Mouse (Mus musculus) lung, embryonic 14.5 days (tissue): ENCODE measurements around the gene Snd1. TPM values are rescaled to one million over a fixed set of nuclear protein-coding genes. Genes with fewer than 3 reads are reported as not detected.

Experiments used
- ATAC-seq: fragments of 200-750 bp; cut with Nextera tagmentation; 2 replicates; pipeline ENCODE4 v1.8.0; 2017; ENCODE audit warnings: mild to moderate bottlenecking, moderate TSS enrichment, moderate library complexity; ENCODE audit not compliant: insufficient read depth
- DNase-seq: peaks from one replicate; pipeline ENCODE4 v3.0.0-alpha.2; 2015
- H3K27ac ChIP-seq: fragments of 300-500 bp; sonication (generic); 2 replicates; pipeline ENCODE4 v1.5.1; 2014; ENCODE audit warnings: low read depth, mild to moderate bottlenecking, moderate library complexity
- H3K27me3 ChIP-seq: fragments of 300-500 bp; sonication (generic); 2 replicates; pipeline ENCODE4 v1.6.1; 2014; ENCODE audit warnings: low read length, control low read depth; ENCODE audit not compliant: insufficient read depth
- H3K36me3 ChIP-seq: fragments of 300-500 bp; sonication (generic); 2 replicates; pipeline ENCODE4 v1.6.1; 2014; ENCODE audit warnings: control low read depth; ENCODE audit not compliant: insufficient read depth
- H3K4me1 ChIP-seq: fragments of 300-500 bp; sonication (generic); 2 replicates; pipeline ENCODE4 v1.6.1; 2014; ENCODE audit warnings: antibody characterized with exemption, control low read depth; ENCODE audit not compliant: insufficient read depth
- H3K4me2 ChIP-seq: fragments of 300-500 bp; sonication (generic); 2 replicates; pipeline ENCODE4 v1.6.1; 2014; ENCODE audit warnings: mild to moderate bottlenecking
- H3K4me3 ChIP-seq: fragments of 300-500 bp; sonication (generic); 2 replicates; pipeline ENCODE4 v1.5.1; 2014; ENCODE audit warnings: low read depth, low read length
- H3K9ac ChIP-seq: fragments of 300-500 bp; sonication (generic); 2 replicates; pipeline ENCODE4 v1.6.1; 2014
- H3K9me3 ChIP-seq: fragments of 300-500 bp; sonication (generic); 2 replicates; pipeline ENCODE4 v1.6.1; 2016; ENCODE audit warnings: low read depth, low read length, control low read depth
- CTCF ChIP-seq: IDR thresholded peaks from 2 replicates; pipeline ENCODE4 v1.5.1; 2016; ENCODE audit warnings: antibody characterized with exemption, low read depth
- WGBS: fragments of 180-500 bp; shearing (Covaris S2); extraction: QIAGEN DNeasy Blood & Tissue Kit; methylation state at CpG from one replicate; pipeline ENCODE4 v1.1.7; 2014; 5-methylcytosine and 5-hydroxymethylcytosine counted together
- polyA plus RNA-seq: library from polyadenylated mRNA; unstranded; fragments of >200 nt; fragmentation: Nextera tagmentation; extraction: Ambion mirVana; gene quantifications from 2 replicates; pipeline ENCODE4 v1.2.1, GENCODE M21; 2014

Gene Snd1
- polyA plus RNA-seq, 1 experiment from 2014 or later, result 145 TPM

GRCm38 (mm10) chr6:28502576-28502975 lies 27.6 kb downstream of the Snd1 start:
- Histone ChIP-seq H3K27me3 (no peaks in the 10 kb centered on the region), H3K4me1 (no peaks in the 10 kb centered on the region), H3K4me3 (no peak overlapping the region), H3K9ac (no peak overlapping the region), H3K36me3 (peaks cover 4% of the 10 kb centered on the region; the same call in 1 of the 2 replicates), H3K27ac (no peak overlapping the region), H3K9me3 (no peaks in the 10 kb centered on the region), H3K4me2 (no peak overlapping the region)
- TF ChIP-seq CTCF, result no peak
- 87% methylated on average over 7 of the region's 7 CpGs for WGBS
- ATAC-seq, result no peak
- no peak for DNase-seq

- no peak for TF ChIP-seq CTCF
- WGBS, result 92% methylated on average over 4 of the region's 4 CpGs
- DNase-seq (no peak), ATAC-seq (no peak)
- Histone ChIP-seq H3K4me3 (no peak overlapping the region), H3K27ac (no peak overlapping the region), H3K36me3 (peaks cover 4% of the 10 kb centered on the region; the same call in 1 of the 2 replicates), H3K4me2 (no peak overlapping the region), H3K9ac (no peak overlapping the region), H3K9me3 (no peaks in the 10 kb centered on the region), H3K27me3 (no peaks in the 10 kb centered on the region), H3K4me1 (no peaks in the 10 kb centered on the region)
Observed at GRCm38 (mm10) chr6:28503148-28503547, 28.2 kb downstream of the Snd1 start.

DNA sequence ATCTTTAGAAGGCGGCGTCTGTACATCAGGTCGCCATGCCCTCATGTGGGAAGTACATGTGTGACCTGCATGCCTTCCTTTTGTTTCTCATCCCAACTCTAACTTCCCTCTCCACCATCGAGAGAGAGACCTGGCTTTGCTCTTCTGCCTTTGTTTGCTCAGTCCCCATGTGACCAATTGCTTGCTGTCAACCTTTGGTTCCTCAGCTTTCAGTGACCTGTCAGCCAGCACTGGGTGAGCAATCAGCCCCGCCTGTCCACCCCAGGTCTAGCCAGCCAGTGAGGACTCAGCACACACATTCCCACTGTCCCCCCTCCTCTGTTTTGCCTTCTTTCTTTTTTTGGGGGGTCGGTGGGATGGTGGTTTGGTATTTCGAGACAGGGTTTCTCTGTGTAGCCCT lies 29.7 kb downstream of the Snd1 start:
- no peak for ATAC-seq
- Histone ChIP-seq H3K4me2 (no peak overlapping the region), H3K4me3 (no peak overlapping the region), H3K36me3 (no peaks in the 10 kb centered on the region; the same call in 1 of the 2 replicates), H3K4me1 (no peaks in the 10 kb centered on the region), H3K27ac (no peak overlapping the region), H3K27me3 (no peaks in the 10 kb centered on the region), H3K9ac (no peak overlapping the region), H3K9me3 (no peaks in the 10 kb centered on the region)
- no peak for DNase-seq
- 84% methylated on average over 7 of the region's 7 CpGs for WGBS
- no peak for TF ChIP-seq CTCF

DNA sequence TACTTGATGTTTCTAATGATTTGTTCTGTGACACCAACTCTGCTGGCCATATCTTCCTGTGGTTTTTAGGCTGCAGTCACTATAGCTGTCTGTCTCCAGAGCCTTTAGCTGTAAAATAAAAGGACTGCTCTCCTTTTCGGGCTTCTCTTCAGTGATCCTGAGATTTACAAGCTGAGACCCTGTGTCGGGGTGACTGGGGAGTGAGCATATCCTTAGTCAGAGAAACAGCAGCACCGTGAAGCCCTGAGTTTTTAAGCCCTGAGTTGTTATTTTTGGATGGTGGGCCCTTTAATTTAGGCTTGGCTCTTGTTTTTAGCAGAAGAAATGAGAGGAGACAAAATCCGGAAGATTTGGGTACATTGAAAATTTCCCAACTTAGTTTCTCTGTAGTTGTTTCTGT lies 32.8 kb downstream of the Snd1 start:
- Histone ChIP-seq H3K27ac (no peak overlapping the region), H3K9me3 (no peaks in the 10 kb centered on the region), H3K27me3 (no peaks in the 10 kb centered on the region), H3K4me2 (no peak overlapping the region), H3K4me3 (no peak overlapping the region), H3K36me3 (no peaks in the 10 kb centered on the region; the same call in 1 of the 2 replicates), H3K9ac (no peak overlapping the region), H3K4me1 (no peaks in the 10 kb centered on the region)
- no peak for ATAC-seq
- TF ChIP-seq CTCF, result no peak
- WGBS, result 84% methylated on average over 4 of the region's 4 CpGs
- no peak for DNase-seq

- no peak overlapping the region for H3K9ac ChIP-seq
- H3K4me2 ChIP-seq, result no peak overlapping the region
- H3K27ac ChIP-seq, result no peak overlapping the region
- H3K4me3 ChIP-seq, result no peak overlapping the region
- H3K9me3 ChIP-seq, result no peaks in the 10 kb centered on the region
- TF ChIP-seq CTCF, result no peak
- H3K4me1 ChIP-seq, result no peaks in the 10 kb centered on the region
- H3K27me3 ChIP-seq, result no peaks in the 10 kb centered on the region
- peaks cover 42% of the 10 kb centered on the region for H3K36me3 ChIP-seq
- 92% methylated on average over 3 of the region's 3 CpGs for WGBS
- ATAC-seq, result no peak
- no peak for DNase-seq
Observed at GRCm38 (mm10) chr6:28514195-28514594, 39.3 kb downstream of the Snd1 start.

GRCm38 (mm10) chr6:28514830-28515350 lies 40.0 kb downstream of the Snd1 start:
- peaks cover 47% of the 10 kb centered on the region for H3K36me3 ChIP-seq
- TF ChIP-seq CTCF, result no peak
- no peak overlapping the region for H3K4me2 ChIP-seq
- no peak overlapping the region for H3K9ac ChIP-seq
- H3K27ac ChIP-seq, result no peak overlapping the region
- no peak for ATAC-seq
- no peaks in the 10 kb centered on the region for H3K9me3 ChIP-seq
- DNase-seq, result no peak
- H3K27me3 ChIP-seq, result no peaks in the 10 kb centered on the region
- H3K4me3 ChIP-seq, result no peak overlapping the region
- WGBS, result 81% methylated on average over 4 of the region's 4 CpGs
- H3K4me1 ChIP-seq, result no peaks in the 10 kb centered on the region

DNA sequence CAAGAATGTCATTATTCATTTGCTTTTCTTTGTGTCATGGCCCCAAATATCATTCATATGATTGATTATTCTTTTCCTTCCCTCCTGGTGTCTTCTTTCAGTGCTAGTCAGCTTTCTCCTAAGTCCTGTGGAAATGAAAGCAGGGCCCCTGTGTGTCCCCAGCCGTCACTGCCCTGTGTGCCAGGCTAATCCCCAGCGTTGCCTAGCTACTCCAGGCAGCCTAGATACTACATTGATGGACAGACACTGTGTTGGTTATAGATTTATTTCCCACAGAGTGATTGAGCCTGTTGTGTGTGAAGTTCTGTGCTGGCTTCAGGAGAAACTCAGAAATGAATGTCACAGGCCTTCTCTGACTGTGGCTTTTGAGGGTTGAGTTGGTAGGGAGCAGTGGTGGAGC lies 41.7 kb downstream of the Snd1 start:
- no peak overlapping the region for H3K4me2 ChIP-seq
- H3K4me3 ChIP-seq, result no peak overlapping the region
- ATAC-seq (no peak), DNase-seq (no peak)
- no peaks in the 10 kb centered on the region for H3K4me1 ChIP-seq
- H3K27me3 ChIP-seq, result no peaks in the 10 kb centered on the region
- 63% methylated on average over 2 of the region's 2 CpGs for WGBS
- no peak overlapping the region for H3K9ac ChIP-seq
- peaks cover 64% of the 10 kb centered on the region for H3K36me3 ChIP-seq
- H3K27ac ChIP-seq, result no peak overlapping the region
- no peak for TF ChIP-seq CTCF
- no peaks in the 10 kb centered on the region for H3K9me3 ChIP-seq

- 81% methylated on average over 1 of the region's 1 CpGs for WGBS
- no peak for TF ChIP-seq CTCF
- Histone ChIP-seq H3K9ac (no peak overlapping the region), H3K4me2 (no peak overlapping the region), H3K36me3 (peaks cover 67% of the 10 kb centered on the region), H3K9me3 (no peaks in the 10 kb centered on the region), H3K27ac (no peak overlapping the region), H3K27me3 (no peaks in the 10 kb centered on the region), H3K4me3 (no peak overlapping the region), H3K4me1 (no peaks in the 10 kb centered on the region)
- ATAC-seq, result no peak
- no peak for DNase-seq
Observed at GRCm38 (mm10) chr6:28517050-28517449, 42.1 kb downstream of the Snd1 start.
